In the genomic region with DNA sequence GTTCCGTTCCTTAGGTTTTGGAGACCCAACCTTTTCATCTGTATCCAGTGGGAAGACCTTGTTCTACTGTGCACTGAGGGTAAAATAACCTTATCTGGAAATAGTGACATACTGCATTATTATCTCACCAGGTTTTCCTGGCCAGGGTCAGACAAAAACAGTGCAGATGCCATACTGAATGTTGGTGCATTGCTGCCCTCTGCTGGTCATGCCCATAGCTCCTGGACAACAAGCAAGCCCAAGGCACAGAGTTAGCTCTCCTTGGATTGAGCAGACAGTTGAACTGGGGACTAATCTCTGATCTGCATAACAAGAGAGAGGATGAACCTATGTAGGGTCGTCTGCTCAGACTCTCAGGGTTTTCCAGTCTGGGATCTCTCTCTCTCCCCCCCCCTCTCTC, we compare ENCODE assay signal across 9 mouse cellular contexts. TPM values are rescaled to one million over a fixed set of nuclear protein-coding genes. Genes with fewer than 3 reads are reported as not detected.
DNase-seq lines count a peak whose midpoint lies in the region; ATAC-seq and TF ChIP-seq lines count a peak whose summit lies in the region.
"Had no signal": no experiment of that assay in that cellular context is flagged by ENCODE, and none has a peak within 500 bp of the region (broad histone marks: within the 10 kb centered on the region; RNA-seq: fewer than 3 reads in every experiment).

No protein-coding gene starts in this region.

- H3K4me3 ChIP-seq in ES-E14 (ENCODE audit: insufficient read depth in 1 of 2, low read depth in 1 of 2, low read length in 2 of 2, poor library complexity in 1 of 2, severe bottlenecking in 1 of 2), result no peak overlapping the region
- no peak overlapping the region for H3K4me3 ChIP-seq in forebrain, embryonic 15.5 days
- H3K4me3 ChIP-seq in lung, adult 2 months (replicated peaks; ENCODE audit: extremely low read depth, low read depth, low read length), result no peak overlapping the region
- H3K4me3 ChIP-seq: limb, embryonic 15.5 days had no signal

- TF ChIP-seq CTCF in lung, adult 2 months (IDR thresholded peaks at IDR 0.05; ENCODE audit: insufficient read depth, low read length), result peak; percentile 99

- in situ Hi-C loops in ES-E14 (cut with MboI; ENCODE audit: low sequenced_read_pairs in 2 of 2, unreplicated experiment in 2 of 2), result no loop called here

- no peaks in the 10 kb centered on the region for H3K27me3 ChIP-seq in forebrain, embryonic 15.5 days
- H3K27me3 ChIP-seq: limb, embryonic 15.5 days had no signal

- TF ChIP-seq POLR2A in lung, adult 2 months (IDR thresholded peaks at IDR 0.05; ENCODE audit: borderline replicate concordance, extremely low read depth, low read depth, low read length), result no peak

- 44% methylated on average over 2 of the region's 2 CpGs for WGBS in forebrain, embryonic 15.5 days
- WGBS in lung, adult 2 months, result 35% methylated on average over 2 of the region's 2 CpGs

- DNase-seq in ES-E14 (ENCODE audit: low read depth, low spot score), result peak; percentile 88
- DNase-seq in heart, postnatal 36 days, result peak; percentile 89 to 95
- DNase-seq in layer of hippocampus, adult 11-12 months (ENCODE audit: low spot score), result peak; percentile 94
- peak; percentile 87 for DNase-seq in lung, adult 2 months
- peak; percentile 68 for DNase-seq in ovary, adult 18-20 months (ENCODE audit: low spot score)
- DNase-seq in thymus, adult 18-20 months, result peak; percentile 41 to 61

- no peak overlapping the region for H3K4me2 ChIP-seq in forebrain, embryonic 15.5 days (replicated peaks)
- H3K4me2 ChIP-seq: limb, embryonic 15.5 days had no signal

- H3K27ac ChIP-seq in ES-E14 (ENCODE audit: insufficient read depth, low read depth, low read length, poor library complexity, severe bottlenecking), result no peak overlapping the region
- H3K27ac ChIP-seq in forebrain, embryonic 15.5 days (replicated peaks), result no peak overlapping the region
- H3K27ac ChIP-seq: limb, embryonic 15.5 days had no signal

- 0 out of 2 replicates have a peak, but pooled peaks have one; percentile 45 for ATAC-seq in cerebellum, adult (ENCODE audit: insufficient number of reproducible peaks, low FRiP score, low TSS enrichment)
- peak; percentile 72; the same call in 1 of the 2 replicates for ATAC-seq in forebrain, embryonic 15.5 days (replicated peaks)

- no peaks in the 10 kb centered on the region for H3K36me3 ChIP-seq in ES-E14 (ENCODE audit: control insufficient read depth, insufficient read depth, low read length, poor library complexity, severe bottlenecking)
- no peaks in the 10 kb centered on the region for H3K36me3 ChIP-seq in forebrain, embryonic 15.5 days
- H3K36me3 ChIP-seq: limb, embryonic 15.5 days had no signal

- no peaks in the 10 kb centered on the region for H3K9me3 ChIP-seq in ES-E14 (ENCODE audit: control insufficient read depth, insufficient read depth, low read depth, low read length)
- no peaks in the 10 kb centered on the region for H3K9me3 ChIP-seq in forebrain, embryonic 15.5 days
- H3K9me3 ChIP-seq: limb, embryonic 15.5 days had no signal

- no peak overlapping the region for H3K9ac ChIP-seq in ES-E14 (ENCODE audit: insufficient read depth, low read depth, low read length, poor library complexity, severe bottlenecking)
- H3K9ac ChIP-seq in forebrain, embryonic 15.5 days (replicated peaks), result no peak overlapping the region
- H3K9ac ChIP-seq: limb, embryonic 15.5 days had no signal

- intact Hi-C loops in heart, postnatal 36 days (cut with DNase I), result loop anchor here (1.0 to 5.0 kb wide), 3 partner anchors 78 to 226 kb away; a partner anchor contains a TSS

- peaks cover 0 to 9% of the 10 kb centered on the region in 2 experiments; a peak in 1 of 4 replicates for H3K4me1 ChIP-seq in ES-E14 (ENCODE audit: control insufficient read depth in 2 of 2, insufficient read depth in 2 of 2, low read length in 2 of 2, poor library complexity in 1 of 2)
- no peaks in the 10 kb centered on the region for H3K4me1 ChIP-seq in forebrain, embryonic 15.5 days
- no peaks in the 10 kb centered on the region for H3K4me1 ChIP-seq in lung, adult 2 months (ENCODE audit: control insufficient read depth, insufficient read depth, low read length)

TF ChIP-seq in ES-E14, 5 proteins besides CTCF, POLR2A, EP300 and RAD21:
- TF ChIP-seq ZNF384 (IDR thresholded peaks at IDR 0.05; ENCODE audit: low read depth, low read length), result no peak
- peak; percentile 95 for TF ChIP-seq ZC3H11A (IDR thresholded peaks at IDR 0.05; ENCODE audit: borderline replicate concordance, low read depth, low read length)

RNA-seq across cellular contexts. Expression of a gene that starts 12.9 kb away (rescaled TPM):
- 6.4 and 7.4 TPM in 2 replicates for total RNA-seq in ES-E14 (2012; rRNA removed)
- polyA plus RNA-seq in forebrain, embryonic 15.5 days (2015; fragmentation: Nextera tagmentation; extraction: Ambion mirVana), result 64.3 and 67.0 TPM in 2 replicates
- 10 to 100 TPM; 66.7 to 71.1 TPM for total RNA-seq in heart, postnatal 36 days (2021)
- 2.6 and 6.7 TPM in 2 replicates for polyA plus RNA-seq in lung, adult 2 months (2012; rRNA removed)

RNA-seq across cellular contexts. Expression of a gene that starts 16.5 kb away (rescaled TPM):
- total RNA-seq in ES-E14 (2012; rRNA removed), result 10.5 and 13.5 TPM in 2 replicates
- 1.4 and 1.8 TPM in 2 replicates for polyA plus RNA-seq in forebrain, embryonic 15.5 days (2015; fragmentation: Nextera tagmentation; extraction: Ambion mirVana)
- total RNA-seq in heart, postnatal 36 days (2021), result 1 to 10 TPM; 4.4 TPM
- 36.5 and 53.2 TPM in 2 replicates for polyA plus RNA-seq in lung, adult 2 months (2012; rRNA removed)
